Mouse (Mus musculus) liver, embryonic 15.5 days (tissue): ENCODE results near the gene Ctnnbl1. TPM values are rescaled to one million over a fixed set of nuclear protein-coding genes. Genes with fewer than 3 reads are reported as not detected.

Experiments
- ATAC-seq: fragments of 200-750 bp; cut with Nextera tagmentation; 2 replicates; pipeline ENCODE4 v1.8.0; 2017; ENCODE audit warnings: moderate number of reproducible peaks, mild to moderate bottlenecking, moderate library complexity; ENCODE audit not compliant: insufficient read depth
- H3K27ac ChIP-seq: fragments of 300-500 bp; sonication (generic); replicated peaks from 2 replicates; pipeline ENCODE4 v1.5.1; 2015; ENCODE audit warnings: mild to moderate bottlenecking, inconsistent platforms
- H3K27me3 ChIP-seq: fragments of 300-500 bp; sonication (generic); 2 replicates; pipeline ENCODE4 v1.6.1; 2015; ENCODE audit warnings: mild to moderate bottlenecking, inconsistent platforms
- H3K36me3 ChIP-seq: fragments of 300-500 bp; sonication (generic); replicated peaks from 2 replicates; pipeline ENCODE4 v1.6.1; 2015; ENCODE audit warnings: moderate library complexity, mild to moderate bottlenecking, inconsistent platforms
- H3K4me1 ChIP-seq: fragments of 300-500 bp; sonication (generic); replicated peaks from 2 replicates; pipeline ENCODE4 v1.6.1; 2015; ENCODE audit warnings: inconsistent platforms
- H3K4me2 ChIP-seq: fragments of 300-500 bp; sonication (generic); 2 replicates; pipeline ENCODE4 v1.6.1; 2015; ENCODE audit warnings: moderate library complexity, mild to moderate bottlenecking, inconsistent platforms
- H3K4me3 ChIP-seq: fragments of 300-500 bp; sonication (generic); replicated peaks from 2 replicates; pipeline ENCODE4 v1.5.1; 2015; ENCODE audit warnings: mild to moderate bottlenecking, inconsistent platforms
- H3K9ac ChIP-seq: fragments of 300-500 bp; sonication (generic); 2 replicates; pipeline ENCODE4 v1.6.1; 2015; ENCODE audit warnings: moderate library complexity, mild to moderate bottlenecking, inconsistent platforms
- H3K9me3 ChIP-seq: fragments of 300-500 bp; sonication (generic); replicated peaks from 2 replicates; pipeline ENCODE4 v1.6.1; 2016; ENCODE audit warnings: inconsistent platforms
- WGBS: fragments of 180-500 bp; shearing (Covaris S2); methylation state at CpG from one replicate; pipeline ENCODE4 v1.1.7; 2015; ENCODE audit warnings: mixed read lengths; ENCODE audit not compliant: insufficient replicate concordance; 5-methylcytosine and 5-hydroxymethylcytosine counted together
- polyA plus RNA-seq: library from polyadenylated mRNA; unstranded; fragments of >200 nt; fragmentation: Nextera tagmentation; extraction: Ambion mirVana; gene quantifications from 2 replicates; pipeline ENCODE4 v1.2.1, GENCODE M21; 2015

Gene Ctnnbl1
- polyA plus RNA-seq, 1 experiment from 2014 or later = 20.7 TPM

DNA sequence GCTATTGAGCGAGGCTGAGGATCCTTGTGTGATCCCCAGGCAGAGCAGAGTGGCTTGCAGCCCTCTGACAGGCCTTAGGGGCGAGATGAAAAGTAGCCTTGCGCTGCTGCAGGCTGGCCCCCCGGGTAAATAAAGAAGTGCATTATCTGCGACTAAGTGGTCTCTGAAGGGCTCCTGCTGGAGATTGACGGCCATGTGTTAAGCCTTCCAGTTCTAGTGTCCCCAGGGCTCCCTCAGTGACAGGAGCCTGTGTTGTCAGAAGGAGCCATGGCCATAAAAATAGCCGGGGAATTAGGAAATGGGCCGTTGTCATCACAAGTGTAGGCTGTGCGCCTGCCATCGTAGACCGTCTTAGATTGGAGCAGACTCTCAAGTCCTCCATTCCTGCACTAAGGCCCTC lies 144.7 kb downstream of the Ctnnbl1 start:
- Histone ChIP-seq H3K4me2 (no peak overlapping the region), H3K4me3 (no peak overlapping the region), H3K9ac (no peak overlapping the region), H3K27ac (no peak overlapping the region), H3K9me3 (no peaks in the 10 kb centered on the region), H3K36me3 (peaks cover 4% of the 10 kb centered on the region; the same call in 1 of the 2 replicates), H3K27me3 (no peaks in the 10 kb centered on the region), H3K4me1 (no peaks in the 10 kb centered on the region)
- ATAC-seq = no peak
- 62% methylated on average over 11 of the region's 11 CpGs for WGBS

DNA sequence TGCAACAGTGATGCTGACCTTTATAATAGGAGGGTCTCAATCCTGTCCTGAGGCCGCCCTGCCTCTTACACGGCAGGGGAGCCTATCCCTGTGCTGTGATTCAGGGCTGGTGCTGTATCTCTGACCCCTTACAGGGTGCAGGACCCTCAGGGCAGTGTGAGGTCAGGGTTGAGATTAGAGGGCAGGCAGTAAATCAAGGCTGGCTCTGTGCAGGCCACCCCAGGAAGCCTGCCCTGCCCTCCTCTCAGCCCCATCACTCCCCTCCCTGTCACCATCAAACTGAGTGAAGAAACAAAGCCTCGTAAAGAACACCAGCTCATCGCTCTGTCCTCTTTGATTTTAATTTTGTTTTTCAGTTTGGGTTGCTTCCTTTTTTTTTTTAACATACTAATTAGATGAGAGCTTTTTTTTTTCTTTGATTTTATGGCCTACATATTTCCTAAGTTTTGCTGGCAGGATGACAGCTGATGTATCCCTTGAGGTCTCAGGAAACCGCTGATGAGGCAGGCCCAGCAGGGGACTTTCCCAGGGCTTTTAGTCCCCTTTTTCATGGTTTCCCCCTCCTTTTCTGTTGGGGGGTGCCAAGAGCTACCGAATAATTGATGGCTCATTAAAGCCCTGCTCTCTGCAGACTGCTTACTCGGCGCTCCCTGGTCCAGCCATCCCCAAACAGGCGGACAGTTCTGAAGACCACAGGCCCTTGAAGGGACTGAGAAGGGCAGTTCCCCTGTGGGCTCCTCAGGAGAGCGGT lies 150.2 kb downstream of the Ctnnbl1 start:
- no peaks in the 10 kb centered on the region for H3K9me3 ChIP-seq
- ATAC-seq = no peak
- 58% methylated on average over 10 of the region's 10 CpGs for WGBS
- no peak overlapping the region for H3K4me3 ChIP-seq
- peaks cover 4% of the 10 kb centered on the region; the same call in 1 of the 2 replicates for H3K36me3 ChIP-seq
- H3K4me1 ChIP-seq = no peaks in the 10 kb centered on the region
- H3K27me3 ChIP-seq = no peaks in the 10 kb centered on the region
- H3K27ac ChIP-seq = no peak overlapping the region
- H3K9ac ChIP-seq = no peak overlapping the region
- no peak overlapping the region for H3K4me2 ChIP-seq

DNA sequence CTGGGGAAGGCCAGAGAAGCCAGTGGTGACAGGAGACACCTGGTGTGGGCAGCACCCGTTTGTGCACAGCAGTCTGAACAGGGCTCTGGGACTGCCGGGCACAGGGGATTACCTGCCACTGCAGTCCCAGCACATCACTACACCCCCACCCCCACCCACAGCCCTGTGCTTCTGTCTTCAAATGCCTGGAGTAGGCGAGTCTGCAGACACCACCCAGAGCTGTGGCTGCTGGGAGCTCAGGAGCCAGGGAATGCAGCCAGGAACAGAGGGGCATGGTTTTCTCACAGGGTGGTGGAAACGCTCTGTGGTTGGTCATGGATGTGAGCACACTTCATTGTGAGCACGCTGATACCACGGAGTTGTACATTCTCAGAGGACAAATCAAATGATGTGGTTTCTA lies 154.0 kb downstream of the Ctnnbl1 start:
- ATAC-seq = no peak
- no peaks in the 10 kb centered on the region for H3K9me3 ChIP-seq
- H3K4me2 ChIP-seq = no peak overlapping the region
- no peak overlapping the region for H3K9ac ChIP-seq
- H3K27ac ChIP-seq = no peak overlapping the region
- H3K36me3 ChIP-seq = no peaks in the 10 kb centered on the region
- H3K4me3 ChIP-seq = no peak overlapping the region
- WGBS = 59% methylated on average over 6 of the region's 6 CpGs
- no peaks in the 10 kb centered on the region for H3K27me3 ChIP-seq
- no peaks in the 10 kb centered on the region for H3K4me1 ChIP-seq

DNA sequence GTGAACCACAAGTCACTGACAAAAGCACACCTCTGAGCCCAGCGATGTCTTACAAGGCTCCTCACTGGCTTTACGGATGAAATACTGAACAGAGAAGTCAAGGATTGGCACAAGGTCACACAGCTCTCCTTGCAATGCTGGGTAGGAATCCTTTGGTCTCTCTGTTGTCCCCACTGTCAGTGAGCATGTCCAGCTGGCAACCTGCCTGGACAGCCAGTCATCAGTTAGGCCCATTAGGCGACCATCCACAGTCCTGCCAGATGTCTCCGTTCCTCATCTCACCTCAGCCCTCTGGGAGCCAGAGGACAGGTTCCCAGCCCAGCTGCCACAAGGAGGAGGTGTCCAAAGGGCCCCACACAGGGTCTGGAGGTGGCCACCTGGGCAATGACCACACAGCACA lies 159.9 kb downstream of the Ctnnbl1 start:
- no peak overlapping the region for H3K4me2 ChIP-seq
- no peak overlapping the region for H3K9ac ChIP-seq
- H3K27me3 ChIP-seq = peaks cover 9% of the 10 kb centered on the region; the same call in 1 of the 2 replicates
- no peaks in the 10 kb centered on the region for H3K4me1 ChIP-seq
- H3K36me3 ChIP-seq = no peaks in the 10 kb centered on the region
- H3K9me3 ChIP-seq = no peaks in the 10 kb centered on the region
- no peak overlapping the region for H3K27ac ChIP-seq
- H3K4me3 ChIP-seq = no peak overlapping the region
- no peak for ATAC-seq
- WGBS = 68% methylated on average over 4 of the region's 4 CpGs

DNA sequence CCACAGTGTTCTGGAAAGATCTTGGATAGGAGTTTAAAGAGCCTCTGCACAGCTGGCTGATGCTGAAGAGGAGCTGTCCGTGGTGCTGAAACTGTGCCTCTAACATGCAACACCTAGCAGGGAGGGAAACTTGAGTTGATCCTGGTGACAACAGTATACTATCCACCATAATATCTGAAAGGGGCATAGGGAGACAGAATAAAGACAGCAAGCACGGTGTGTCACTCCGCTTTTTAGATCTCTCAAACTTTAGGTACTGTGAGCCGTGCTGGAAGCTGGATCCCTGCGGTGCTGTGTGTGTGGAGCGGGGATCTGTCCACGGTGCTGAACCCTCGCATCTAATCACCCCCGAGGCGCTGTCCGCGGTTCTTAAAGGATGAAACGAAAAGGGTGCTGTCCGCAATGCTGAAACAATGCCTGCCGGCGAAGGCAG lies 176.0 kb downstream of the Ctnnbl1 start:
- Histone ChIP-seq H3K4me1 (no peaks in the 10 kb centered on the region), H3K9me3 (no peaks in the 10 kb centered on the region), H3K4me2 (no peak overlapping the region), H3K36me3 (no peaks in the 10 kb centered on the region), H3K27ac (no peak overlapping the region), H3K4me3 (no peak overlapping the region), H3K9ac (no peak overlapping the region), H3K27me3 (peaks cover 52% of the 10 kb centered on the region)
- WGBS = 1% methylated on average over 16 of the region's 16 CpGs
- ATAC-seq = no peak

DNA sequence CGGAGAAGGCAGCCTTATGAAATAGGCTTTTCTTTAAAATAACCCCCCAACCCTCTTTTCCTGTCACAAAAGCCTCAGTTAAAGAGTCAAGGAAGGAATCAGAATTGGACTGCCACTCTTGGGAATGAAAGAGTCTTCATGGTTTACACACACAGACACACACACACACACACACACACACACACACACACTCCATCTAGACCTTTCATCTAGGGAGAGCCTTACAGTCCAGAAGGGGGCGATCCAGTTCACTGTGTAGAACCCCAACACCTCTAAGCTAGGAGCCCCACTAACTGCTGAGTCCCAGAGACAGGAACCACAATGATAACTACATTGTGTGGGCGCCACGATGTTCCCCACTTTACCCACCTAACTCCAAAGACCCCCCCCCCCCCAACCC lies 176.5 kb downstream of the Ctnnbl1 start:
- peaks cover 52% of the 10 kb centered on the region for H3K27me3 ChIP-seq

DNA sequence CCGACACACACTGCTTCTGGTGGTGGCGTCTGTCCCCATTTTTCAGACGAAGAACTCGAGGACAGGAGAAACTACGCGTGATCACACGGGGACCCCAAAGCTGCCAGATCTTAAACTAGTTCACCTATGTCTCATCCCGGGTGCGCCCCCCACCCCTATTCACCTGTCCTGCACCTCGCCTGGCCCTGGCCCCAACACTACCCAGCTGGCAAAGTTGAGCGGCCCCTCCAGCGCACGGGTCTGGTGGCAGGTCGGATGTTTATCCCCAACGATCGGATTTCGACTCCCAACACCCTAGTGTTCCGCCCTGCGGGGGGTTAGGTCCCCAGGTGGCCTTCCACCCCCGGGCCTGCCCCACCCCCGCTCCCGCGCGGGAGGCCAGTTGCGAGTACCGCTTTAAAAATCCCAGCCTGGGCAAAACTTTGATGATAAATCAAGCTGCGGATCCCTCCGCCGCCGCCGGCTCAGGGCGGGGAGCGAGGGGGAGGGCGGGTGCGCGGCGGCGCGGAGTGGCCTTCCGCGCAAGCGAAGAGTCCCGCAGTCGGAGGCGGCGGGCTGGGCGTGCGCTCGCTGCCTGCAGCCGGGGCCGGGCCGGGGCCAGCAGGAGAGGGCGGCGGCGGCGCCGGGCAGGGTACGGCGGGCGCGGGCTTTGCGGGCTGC lies 177.0 kb downstream of the Ctnnbl1 start, which contains the start of gene Vstm2l:
TSS of gene Vstm2l (plus strand) at position 549 of the 660 bp plus-strand sequence.
- H3K9me3 ChIP-seq = no peaks in the 10 kb centered on the region
- no peak within 1 kb of the TSS for H3K9ac ChIP-seq
- H3K4me2 ChIP-seq = no peak within 1 kb of the TSS
- no peak for ATAC-seq
- no peaks in the 10 kb centered on the region for H3K36me3 ChIP-seq
- no peak within 1 kb of the TSS for H3K4me3 ChIP-seq
- 4% methylated on average over 59 of the region's 62 CpGs for WGBS
- no peak within 1 kb of the TSS for H3K27ac ChIP-seq
- no peaks in the 10 kb centered on the region for H3K4me1 ChIP-seq
- H3K27me3 ChIP-seq = peaks cover 52% of the 10 kb centered on the region

More for the DNA sequence above, 176.5 kb downstream of the Ctnnbl1 start:
- Histone ChIP-seq H3K4me2 (no peak overlapping the region), H3K27ac (no peak overlapping the region), H3K4me3 (no peak overlapping the region), H3K9me3 (no peaks in the 10 kb centered on the region), H3K4me1 (no peaks in the 10 kb centered on the region), H3K9ac (no peak overlapping the region), H3K36me3 (no peaks in the 10 kb centered on the region)
- ATAC-seq = no peak
- 2% methylated on average over 4 of the region's 4 CpGs for WGBS

DNA sequence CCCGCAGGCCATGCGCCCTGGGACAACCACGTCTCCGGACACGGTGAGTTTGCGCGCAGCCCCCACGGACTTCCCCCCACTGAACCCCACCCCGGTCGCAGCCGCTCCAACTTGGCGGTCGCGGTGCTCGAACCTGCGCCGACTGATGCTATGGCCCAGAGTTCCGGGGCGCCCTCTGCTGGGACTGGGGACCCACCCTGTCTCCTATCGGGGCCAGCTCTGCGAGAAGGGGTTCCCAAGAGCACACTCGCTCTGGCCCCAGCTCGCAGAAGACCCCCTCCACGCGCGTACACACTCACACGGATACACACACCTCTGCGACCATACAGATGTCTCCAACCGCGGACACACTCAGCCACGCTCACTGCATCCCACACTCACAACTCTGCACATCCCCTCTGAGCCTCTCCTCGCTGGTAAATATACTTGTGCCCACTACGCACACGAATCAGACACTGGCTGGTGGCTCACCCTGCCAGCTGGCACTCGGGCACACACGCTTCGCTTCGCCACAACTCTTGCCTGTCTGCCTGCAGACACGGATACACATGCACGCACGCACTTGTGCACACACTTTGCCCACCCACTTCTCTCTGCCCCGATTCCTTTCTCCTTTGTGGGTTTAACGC lies 177.8 kb downstream of the Ctnnbl1 start:
- no peak overlapping the region for H3K9ac ChIP-seq
- H3K36me3 ChIP-seq = no peaks in the 10 kb centered on the region
- peaks cover 52% of the 10 kb centered on the region for H3K27me3 ChIP-seq
- no peak overlapping the region for H3K4me2 ChIP-seq
- H3K4me3 ChIP-seq = no peak overlapping the region
- H3K9me3 ChIP-seq = no peaks in the 10 kb centered on the region
- WGBS = 36% methylated on average over 43 of the region's 43 CpGs
- H3K27ac ChIP-seq = no peak overlapping the region
- no peak for ATAC-seq
- H3K4me1 ChIP-seq = no peaks in the 10 kb centered on the region

DNA sequence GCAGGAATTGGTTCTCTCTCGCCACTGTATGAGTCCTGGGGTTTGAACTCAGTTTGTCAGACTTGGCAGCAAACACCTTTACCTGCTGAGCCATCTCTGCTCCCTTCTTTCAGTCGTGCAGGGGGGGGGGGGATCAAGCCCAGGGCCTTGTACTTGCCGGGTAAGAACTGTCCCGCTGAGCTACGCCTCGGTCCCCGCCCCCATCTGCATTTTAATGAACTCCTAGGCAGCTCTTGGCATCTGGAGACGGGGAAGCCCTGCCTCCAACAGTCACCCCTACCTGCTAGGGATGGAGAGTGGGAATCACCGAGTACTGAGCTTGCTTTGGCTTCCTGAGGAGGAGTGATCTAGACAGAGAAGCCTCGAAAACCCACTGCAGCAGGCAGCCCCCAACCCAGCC lies 181.3 kb downstream of the Ctnnbl1 start:
- H3K36me3 ChIP-seq = no peaks in the 10 kb centered on the region
- H3K4me1 ChIP-seq = no peaks in the 10 kb centered on the region
- H3K9me3 ChIP-seq = no peaks in the 10 kb centered on the region
- H3K4me3 ChIP-seq = no peak overlapping the region
- no peak overlapping the region for H3K9ac ChIP-seq
- WGBS = 11% methylated on average over 10 of the region's 10 CpGs
- ATAC-seq = no peak
- no peak overlapping the region for H3K4me2 ChIP-seq
- peaks cover 57% of the 10 kb centered on the region for H3K27me3 ChIP-seq
- no peak overlapping the region for H3K27ac ChIP-seq

DNA sequence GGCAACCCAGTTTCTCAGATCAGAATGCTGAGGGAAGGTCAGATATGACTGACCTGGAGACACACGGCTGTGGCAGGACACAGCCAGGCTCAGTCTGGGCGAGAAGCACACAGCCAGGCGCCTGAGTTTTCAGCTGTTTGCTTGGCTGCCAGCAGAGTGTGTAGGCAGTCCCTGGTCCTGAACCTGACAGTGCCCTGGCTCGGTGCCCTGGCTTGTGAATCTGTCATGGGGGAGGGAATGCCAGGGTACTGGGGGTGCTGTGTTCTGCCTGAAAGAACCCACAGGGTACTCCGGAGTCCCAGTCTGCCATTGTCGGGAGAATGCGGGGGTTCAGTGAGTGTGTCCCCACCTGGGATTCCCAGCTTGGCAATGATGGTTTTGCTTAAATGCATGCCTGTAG lies 184.3 kb downstream of the Ctnnbl1 start:
- 49% methylated on average over 7 of the region's 7 CpGs for WGBS
- Histone ChIP-seq H3K9ac (no peak overlapping the region), H3K9me3 (no peaks in the 10 kb centered on the region), H3K4me3 (no peak overlapping the region), H3K36me3 (no peaks in the 10 kb centered on the region), H3K4me1 (no peaks in the 10 kb centered on the region), H3K4me2 (no peak overlapping the region), H3K27me3 (peaks cover 33% of the 10 kb centered on the region), H3K27ac (no peak overlapping the region)
- ATAC-seq = no peak

DNA sequence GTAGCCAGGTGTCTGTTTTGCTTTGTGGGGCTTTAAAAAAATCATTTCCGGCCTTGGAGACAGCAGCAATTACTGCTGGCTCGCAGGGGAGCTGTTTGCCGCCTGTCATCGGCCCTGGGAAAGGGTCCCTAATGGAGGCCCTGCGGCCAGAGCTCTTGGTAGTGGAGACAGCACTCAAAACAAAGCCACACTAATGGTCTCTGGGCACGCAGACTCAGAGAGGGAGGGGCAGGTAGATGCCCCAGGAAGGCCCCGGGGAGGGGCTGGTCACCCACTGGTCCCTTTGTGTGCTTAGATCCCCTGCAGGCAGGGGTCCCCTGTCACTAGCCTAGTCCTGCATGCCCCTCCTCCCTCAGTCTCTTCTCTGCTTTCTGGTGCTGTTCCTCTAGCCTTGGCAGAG lies 186.2 kb downstream of the Ctnnbl1 start:
- Histone ChIP-seq H3K36me3 (no peaks in the 10 kb centered on the region), H3K9me3 (no peaks in the 10 kb centered on the region), H3K4me2 (no peak overlapping the region), H3K27me3 (peaks cover 26% of the 10 kb centered on the region), H3K9ac (no peak overlapping the region), H3K27ac (no peak overlapping the region), H3K4me3 (no peak overlapping the region), H3K4me1 (no peaks in the 10 kb centered on the region)
- no peak for ATAC-seq
- WGBS = 11% methylated on average over 7 of the region's 7 CpGs
